Mouse (Mus musculus) C2C12 (cell line): ENCODE results near the gene Anks3. TPM values are rescaled to one million over a fixed set of nuclear protein-coding genes. Genes with fewer than 3 reads are reported as not detected.

Experiments used
- H3K27me3 ChIP-seq: one replicate; pipeline ENCODE4 v1.6.1; 2011; ENCODE audit not compliant: control insufficient read depth, insufficient read depth, insufficient read length
- H3K36me3 ChIP-seq: one replicate; pipeline ENCODE4 v1.6.1; 2011; ENCODE audit not compliant: control insufficient read depth, insufficient read depth
- H3K4me3 ChIP-seq: one replicate; pipeline ENCODE4 v1.5.1; 2011; ENCODE audit warnings: mild to moderate bottlenecking, control low read depth; ENCODE audit not compliant: poor library complexity, insufficient read depth, severe bottlenecking
- H3K79me2 ChIP-seq: one replicate; pipeline ENCODE4 v1.6.1; 2011; ENCODE audit not compliant: control insufficient read depth, insufficient read depth
- H3K79me3 ChIP-seq: one replicate; pipeline ENCODE4 v1.6.1; 2011; ENCODE audit warnings: low read depth, control low read depth
- H3ac ChIP-seq: one replicate; pipeline ENCODE3; 2011; ENCODE audit warnings: low read depth; ENCODE audit not compliant: control insufficient read depth, insufficient read length
- CEBPB ChIP-seq: IDR thresholded peaks from one replicate; pipeline ENCODE4 v1.6.1; 2011; ENCODE audit warnings: low read depth, mild to moderate bottlenecking, control low read depth, moderate library complexity
- CTCF ChIP-seq: IDR thresholded peaks from one replicate; pipeline ENCODE4 v1.5.1; 2011; ENCODE audit not compliant: control insufficient read depth, insufficient read depth, insufficient read length
- FOSL1 ChIP-seq: IDR thresholded peaks from one replicate; pipeline ENCODE4 v1.8.0; 2011; ENCODE audit warnings: mild to moderate bottlenecking, low read length; ENCODE audit not compliant: poor library complexity, insufficient read depth, severe bottlenecking
- MAX ChIP-seq: IDR thresholded peaks from one replicate; pipeline ENCODE4 v1.6.1; 2011; ENCODE audit warnings: mild to moderate bottlenecking, control low read depth
- MYOD1 ChIP-seq: IDR thresholded peaks from one replicate; pipeline ENCODE4 v1.6.1; 2011; ENCODE audit warnings: low read depth; ENCODE audit not compliant: control insufficient read depth, insufficient read length
- MYOG ChIP-seq: IDR thresholded peaks from one replicate; pipeline ENCODE4 v1.6.1; 2011; ENCODE audit not compliant: control insufficient read depth, insufficient read length; ENCODE audit errors: extremely low read depth
- USF1 ChIP-seq: IDR thresholded peaks from one replicate; pipeline ENCODE4 v1.6.1; 2011; ENCODE audit warnings: low read depth, mild to moderate bottlenecking, control low read depth, moderate library complexity
- polyA plus RNA-seq: library from polyadenylated mRNA; unstranded; fragments of >200 nt; fragmentation: generic; extraction: Trizol; gene quantifications from one replicate; pipeline ENCODE4 v1.2.1, GENCODE M21; 2012; ENCODE audit warnings: missing spikeins

Anks3 gene
- polyA plus RNA-seq, 1 experiment = 20.9 TPM

- H3K36me3 ChIP-seq = no peaks in the 10 kb centered on the region
Measured at GRCm38 (mm10) chr16:4993276-4993675, 29.3 kb upstream of the Anks3 start.

GRCm38 (mm10) chr16:4984717-4985116 lies 20.7 kb upstream of the Anks3 start:
- Histone ChIP-seq H3K4me3 (no peak overlapping the region), H3K27me3 (peaks cover 15% of the 10 kb centered on the region), H3K36me3 (no peaks in the 10 kb centered on the region), H3ac (no peak overlapping the region), H3K79me3 (no peaks in the 10 kb centered on the region), H3K79me2 (no peaks in the 10 kb centered on the region)
- TF ChIP-seq CTCF (no peak), MAX (no peak), FOSL1 (no peak), MYOD1 (no peak), MYOG (no peak), USF1 (no peak), CEBPB (no peak)

More at GRCm38 (mm10) chr16:4993276-4993675, 29.3 kb upstream of the Anks3 start:
- Histone ChIP-seq H3ac (no peak overlapping the region), H3K79me2 (no peaks in the 10 kb centered on the region), H3K79me3 (no peaks in the 10 kb centered on the region), H3K27me3 (peaks cover 13% of the 10 kb centered on the region), H3K4me3 (no peak overlapping the region)
- TF ChIP-seq MYOD1 (no peak), USF1 (no peak), CTCF (no peak), CEBPB (no peak), MAX (no peak), MYOG (no peak), FOSL1 (no peak)

- TF ChIP-seq CTCF (no peak), MYOD1 (no peak), MAX (no peak), FOSL1 (no peak), CEBPB (no peak), USF1 (no peak), MYOG (no peak)
- no peaks in the 10 kb centered on the region for H3K79me2 ChIP-seq
- H3K79me3 ChIP-seq = no peaks in the 10 kb centered on the region
Measured at GRCm38 (mm10) chr16:4979755-4980380, 15.9 kb upstream of the Anks3 start.

GRCm38 (mm10) chr16:4978275-4979051 lies 14.5 kb upstream of the Anks3 start:
- TF ChIP-seq MAX = no peak
- TF ChIP-seq CEBPB = no peak
- TF ChIP-seq MYOG = no peak
- TF ChIP-seq MYOD1 = no peak
- no peak for TF ChIP-seq USF1
- no peak for TF ChIP-seq FOSL1
- Histone ChIP-seq H3K79me3 (no peaks in the 10 kb centered on the region), H3K79me2 (no peaks in the 10 kb centered on the region), H3ac (no peak overlapping the region), H3K36me3 (no peaks in the 10 kb centered on the region), H3K27me3 (peaks cover 20% of the 10 kb centered on the region), H3K4me3 (no peak overlapping the region)

More at GRCm38 (mm10) chr16:4979755-4980380, 15.9 kb upstream of the Anks3 start:
- Histone ChIP-seq H3K36me3 (no peaks in the 10 kb centered on the region), H3ac (no peak overlapping the region), H3K27me3 (peaks cover 15% of the 10 kb centered on the region), H3K4me3 (no peak overlapping the region)

GRCm38 (mm10) chr16:4976180-4976579 lies 12.2 kb upstream of the Anks3 start:
- H3ac ChIP-seq = no peak overlapping the region
- H3K79me3 ChIP-seq = no peaks in the 10 kb centered on the region
- TF ChIP-seq MAX (no peak), FOSL1 (no peak), USF1 (no peak), MYOG (no peak), MYOD1 (no peak), CTCF (no peak), CEBPB (no peak)
- no peaks in the 10 kb centered on the region for H3K36me3 ChIP-seq
- H3K27me3 ChIP-seq = peaks cover 25% of the 10 kb centered on the region
- no peaks in the 10 kb centered on the region for H3K79me2 ChIP-seq
- no peak overlapping the region for H3K4me3 ChIP-seq

- H3K36me3 ChIP-seq = no peaks in the 10 kb centered on the region
- H3K27me3 ChIP-seq = peaks cover 27% of the 10 kb centered on the region
Measured at GRCm38 (mm10) chr16:4974521-4974920, 10.5 kb upstream of the Anks3 start.

More at GRCm38 (mm10) chr16:4974521-4974920, 10.5 kb upstream of the Anks3 start:
- H3K4me3 ChIP-seq = no peak overlapping the region
- H3K79me3 ChIP-seq = no peaks in the 10 kb centered on the region
- H3ac ChIP-seq = no peak overlapping the region
- no peak for TF ChIP-seq MYOD1
- TF ChIP-seq CTCF = no peak
- TF ChIP-seq MAX = no peak
- no peak for TF ChIP-seq USF1
- no peak for TF ChIP-seq FOSL1
- no peaks in the 10 kb centered on the region for H3K79me2 ChIP-seq
